Mouse (Mus musculus): Measurements from ENCODE around the gene Casr.

The Casr gene

DNA sequence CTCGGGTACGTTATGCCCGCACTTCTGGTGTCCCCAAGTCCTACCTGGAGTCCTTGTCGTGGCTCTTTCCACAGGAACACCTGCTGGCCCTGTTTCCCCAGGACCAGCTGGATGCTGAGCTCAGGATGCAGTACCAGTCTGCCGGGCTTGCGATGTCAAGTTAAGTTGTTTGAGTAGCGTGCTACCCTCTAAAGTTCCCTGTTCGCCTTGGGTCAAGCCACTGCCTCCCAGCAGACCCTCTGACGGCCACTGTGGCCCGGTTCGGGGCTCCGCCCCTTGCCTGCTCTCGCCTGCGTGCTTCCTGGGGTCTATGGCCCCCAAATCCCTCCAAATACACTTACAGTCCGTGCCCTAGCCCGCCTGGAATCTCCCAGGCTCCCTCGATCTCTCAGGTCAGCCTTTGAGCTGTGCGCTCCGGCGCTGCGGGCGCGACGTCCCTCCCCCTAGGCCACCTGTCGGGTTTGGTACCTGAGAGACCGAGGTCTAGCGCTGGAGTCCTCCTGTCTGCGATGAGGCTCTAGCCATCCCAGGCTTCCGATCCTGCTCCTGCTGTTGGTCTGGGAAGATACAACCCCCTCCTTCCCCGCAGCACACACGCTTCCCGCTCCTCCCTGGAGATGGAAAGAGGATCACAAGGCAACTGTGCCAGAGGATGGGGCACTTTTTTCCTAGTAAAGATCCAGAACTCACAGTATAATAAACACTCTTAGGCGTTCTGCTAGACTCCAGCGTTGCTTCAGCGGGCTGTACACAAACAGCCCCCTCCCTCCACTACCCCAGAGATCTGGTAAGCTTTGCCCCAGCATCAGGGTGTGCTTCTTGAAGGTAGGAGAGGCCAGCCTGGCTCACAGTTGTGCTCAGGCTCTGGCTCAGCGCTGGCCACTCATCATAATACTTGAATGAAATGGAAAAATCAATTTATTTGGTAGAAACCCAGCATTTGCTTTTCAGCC is at the start of gene Casr:
Casr (minus strand) TSS at position 756 of the 953 bp plus-strand sequence.
- no peak for DNase-seq (ENCODE audit: low spot score)

- DNase-seq (ENCODE audit: low spot score), result no peak
Measured at GRCm38 (mm10) chr16:36602632-36603031, 40.7 kb upstream of the Casr start.

DNA sequence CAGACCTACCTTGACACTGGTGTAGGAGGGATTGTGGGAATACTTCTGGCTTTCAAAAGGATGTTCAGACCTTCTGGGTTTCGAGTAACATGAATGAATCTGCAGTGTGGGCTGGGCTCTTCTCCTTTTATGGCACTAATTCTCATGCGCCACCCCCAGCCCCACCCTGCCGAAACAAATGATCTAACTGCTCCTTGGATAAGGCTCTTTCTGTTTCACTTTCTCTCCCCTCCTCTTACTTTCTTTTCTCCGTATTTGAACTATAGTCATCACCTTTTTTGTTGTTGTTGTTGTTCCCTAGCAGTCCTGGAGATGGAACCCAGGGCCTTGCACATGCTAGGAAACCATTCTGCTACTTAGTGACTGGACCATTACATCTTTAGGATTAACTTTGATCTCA is 36.3 kb upstream of the Casr start:
- peak; percentile 3 for DNase-seq (ENCODE audit: low spot score)

GRCm38 (mm10) chr16:36596671-36597410 is 34.9 kb upstream of the Casr start:
- no peak for DNase-seq (ENCODE audit: low spot score)

- no peak for DNase-seq (ENCODE audit: low spot score)
Measured at GRCm38 (mm10) chr16:36589898-36590297, 28.0 kb upstream of the Casr start.

DNA sequence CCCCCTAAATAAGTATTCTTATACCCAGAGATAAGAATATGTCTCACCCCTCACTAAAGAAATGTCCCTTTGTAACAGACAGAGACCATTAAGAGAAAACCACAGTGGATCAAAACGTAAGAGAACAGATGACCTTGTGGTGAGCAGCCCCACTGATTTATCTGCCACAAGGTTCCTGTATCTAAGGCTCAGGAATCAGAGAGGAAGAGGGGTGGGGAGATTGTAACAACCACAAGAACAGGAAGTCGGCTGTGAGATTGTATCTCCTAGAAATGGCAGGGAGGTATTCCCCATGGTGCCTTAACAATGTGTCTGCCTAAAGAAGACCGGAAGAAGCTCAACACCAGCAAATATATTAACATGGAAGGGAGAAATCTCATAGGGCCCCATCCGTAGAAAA is 26.0 kb upstream of the Casr start:
- no peak for DNase-seq (ENCODE audit: low spot score)

- DNase-seq (ENCODE audit: low spot score), result no peak
Measured at GRCm38 (mm10) chr16:36582073-36582472, 20.1 kb upstream of the Casr start.

DNA sequence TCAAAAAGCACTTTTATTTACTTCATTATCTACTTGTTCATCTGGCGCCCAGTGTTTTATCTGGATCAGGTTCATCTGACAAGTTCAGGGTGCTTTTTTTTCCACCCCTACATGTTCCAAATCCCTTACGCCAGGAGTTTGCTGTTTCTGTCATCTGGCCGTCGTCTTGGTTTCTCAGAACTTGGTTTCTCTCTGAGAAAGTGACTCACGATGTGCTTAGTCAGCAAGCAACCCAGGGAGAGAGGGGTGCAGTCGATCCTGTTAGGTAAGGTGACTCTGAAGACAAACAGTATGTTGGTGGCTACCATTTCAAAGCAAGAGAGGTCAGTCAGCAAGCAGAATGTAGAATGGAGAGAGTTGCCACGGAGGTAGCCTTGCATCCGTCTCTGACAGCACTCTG is 10.0 kb upstream of the Casr start:
- no peak for DNase-seq (ENCODE audit: low spot score)

- no peak for DNase-seq (ENCODE audit: low spot score)
Measured at GRCm38 (mm10) chr16:36559573-36559972, 2.4 kb downstream of the Casr start.

GRCm38 (mm10) chr16:36555672-36556165 is 6.2 kb downstream of the Casr start:
- DNase-seq (ENCODE audit: low spot score), result no peak

- DNase-seq (ENCODE audit: low spot score), result no peak
Measured at GRCm38 (mm10) chr16:36553624-36554023, 8.3 kb downstream of the Casr start.

DNA sequence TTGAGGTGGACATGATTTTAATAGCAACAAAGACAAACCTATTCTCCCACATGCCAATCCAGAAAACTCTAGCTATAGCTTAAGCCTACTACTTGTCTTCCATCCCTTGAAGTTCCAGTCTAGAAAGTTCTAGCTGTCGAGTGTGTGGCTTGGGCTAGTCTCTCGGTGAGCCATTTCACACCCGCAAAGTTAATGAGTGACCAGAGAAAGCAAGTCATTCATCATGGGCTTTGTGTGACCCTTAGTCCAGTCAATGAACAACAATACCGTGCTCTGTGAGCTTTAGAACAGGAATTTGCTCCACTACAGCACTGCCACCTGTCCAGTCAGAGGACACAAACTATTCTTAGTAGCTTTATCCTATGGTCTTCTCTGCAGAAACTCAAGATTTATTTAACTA is 16.6 kb downstream of the Casr start:
- no peak for DNase-seq (ENCODE audit: low spot score)

- DNase-seq (ENCODE audit: low spot score), result no peak
Measured at GRCm38 (mm10) chr16:36543091-36543490, 18.9 kb downstream of the Casr start.

DNA sequence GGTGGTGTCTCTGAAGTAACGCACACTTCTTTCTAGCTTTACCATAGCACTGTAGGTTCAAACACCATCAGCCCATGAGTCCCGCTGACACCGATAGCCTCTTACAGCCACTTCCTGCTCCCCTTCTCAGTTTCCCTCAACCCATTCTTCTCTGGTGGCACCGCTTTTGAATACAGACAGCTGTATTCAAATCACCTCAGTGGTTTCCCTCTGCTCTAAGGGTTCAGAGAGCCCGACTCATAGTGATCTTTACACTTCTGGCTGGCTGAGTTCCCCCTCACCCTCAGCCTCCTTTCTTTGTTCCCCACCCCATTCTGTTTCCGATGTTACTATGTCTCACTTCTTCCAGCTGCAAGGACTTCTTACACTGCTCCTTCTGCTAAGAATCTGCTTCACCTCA is 21.1 kb downstream of the Casr start:
- DNase-seq (ENCODE audit: low spot score), result no peak

DNA sequence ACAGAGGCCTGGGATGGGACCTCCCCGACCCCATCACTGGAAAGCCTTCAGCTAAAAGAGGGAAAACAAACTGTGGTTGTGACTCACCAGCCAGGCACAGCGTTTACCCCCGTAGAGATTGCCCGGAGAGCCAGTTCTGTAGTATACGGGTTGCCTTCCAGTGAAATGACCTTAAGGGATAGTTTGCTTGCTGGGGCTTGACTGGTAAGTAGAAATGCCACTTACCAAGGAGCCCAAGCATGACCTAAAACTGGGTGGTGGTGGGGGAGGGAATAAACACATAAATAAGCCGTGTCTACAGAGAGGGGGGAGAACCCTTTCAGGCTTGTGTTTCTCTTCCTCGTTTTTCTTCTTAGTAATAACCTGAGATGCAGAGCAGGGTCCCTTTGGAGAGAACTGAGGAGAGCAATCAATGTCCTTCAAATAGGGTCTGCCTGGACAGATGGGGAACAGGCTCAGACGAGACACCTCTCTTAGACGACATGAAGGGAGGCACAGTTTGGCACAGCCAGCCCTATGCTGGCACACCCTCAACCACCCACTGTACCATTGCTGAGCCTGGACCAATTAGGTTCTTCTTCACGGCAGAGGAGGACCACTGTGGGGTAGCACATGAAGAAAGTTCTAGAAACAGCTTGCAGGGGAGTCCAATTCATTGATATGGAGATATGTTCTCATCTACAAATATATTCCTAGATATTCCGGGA is 28.8 kb downstream of the Casr start:
- DNase-seq (ENCODE audit: low spot score), result no peak

DNA sequence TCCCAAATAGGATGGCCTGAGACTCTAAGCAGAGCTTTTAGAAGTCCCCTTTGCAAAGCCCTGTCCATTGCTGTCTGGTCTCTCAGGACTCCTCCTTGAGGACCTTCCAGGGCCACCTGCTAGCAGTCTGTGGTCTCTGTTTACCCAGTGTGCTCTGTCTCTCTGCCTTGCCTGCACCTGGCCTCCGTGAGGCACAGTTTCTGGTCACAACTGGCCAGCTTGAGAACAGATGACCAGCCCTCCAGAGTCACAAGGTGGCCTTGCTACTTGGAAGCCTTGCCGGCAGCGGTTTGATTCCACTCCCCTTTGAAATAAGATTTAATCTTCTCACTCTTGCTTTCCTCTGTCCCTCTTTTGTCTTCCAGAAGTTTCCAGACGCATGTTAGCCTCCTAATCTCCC is 29.9 kb downstream of the Casr start:
- DNase-seq (ENCODE audit: low spot score), result no peak

GRCm38 (mm10) chr16:36531630-36532029 is 30.3 kb downstream of the Casr start:
- no peak for DNase-seq (ENCODE audit: low spot score)

DNA sequence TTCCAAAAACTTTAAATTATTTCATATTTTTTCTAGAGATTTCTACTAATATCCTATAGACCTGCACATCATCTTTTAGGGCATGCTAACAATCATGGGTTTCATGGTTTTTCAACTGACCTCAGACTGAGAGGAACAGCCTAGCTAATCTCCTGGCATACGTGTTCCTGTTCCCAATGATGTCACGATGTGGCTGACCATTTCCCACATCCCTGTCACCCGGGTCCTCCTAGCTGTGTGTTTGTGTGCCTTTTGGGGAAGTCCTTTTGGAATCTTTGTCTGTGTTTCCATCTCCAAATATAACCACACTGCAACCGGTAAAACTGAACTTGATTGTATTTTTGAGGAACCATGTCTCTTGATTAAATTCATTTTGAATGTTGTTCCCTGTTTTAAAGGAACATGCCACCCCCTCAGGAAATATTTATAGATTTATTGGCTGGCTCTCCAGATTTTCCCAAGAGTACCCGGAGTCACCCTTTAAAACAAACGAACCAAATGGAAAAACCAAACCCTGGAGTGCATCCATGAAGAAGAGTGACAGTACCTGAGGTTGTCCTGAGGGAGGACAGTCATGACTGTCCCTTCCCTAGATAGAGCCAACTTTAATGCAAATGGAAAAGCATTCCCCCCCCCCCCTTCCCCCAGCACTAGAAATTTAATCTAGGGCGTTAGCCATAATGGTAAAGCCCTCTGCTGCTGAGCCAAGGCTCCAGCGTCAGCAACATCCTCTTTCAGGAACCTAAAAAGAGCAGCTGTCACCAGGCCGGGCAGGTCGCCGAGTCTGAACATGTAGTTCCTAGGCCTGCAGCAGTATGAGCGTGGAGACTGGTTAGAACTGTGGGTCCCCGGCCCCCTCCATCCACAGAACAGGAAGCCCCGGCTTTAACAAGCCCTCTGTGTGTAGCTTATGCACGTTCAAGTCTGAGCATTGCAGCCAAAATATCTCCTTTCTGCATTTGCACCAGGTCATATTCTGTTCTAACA is 31.1 kb downstream of the Casr start:
- no peak for DNase-seq (ENCODE audit: low spot score)

GRCm38 (mm10) chr16:36528822-36529221 is 33.1 kb downstream of the Casr start:
- no peak for DNase-seq (ENCODE audit: low spot score)

DNA sequence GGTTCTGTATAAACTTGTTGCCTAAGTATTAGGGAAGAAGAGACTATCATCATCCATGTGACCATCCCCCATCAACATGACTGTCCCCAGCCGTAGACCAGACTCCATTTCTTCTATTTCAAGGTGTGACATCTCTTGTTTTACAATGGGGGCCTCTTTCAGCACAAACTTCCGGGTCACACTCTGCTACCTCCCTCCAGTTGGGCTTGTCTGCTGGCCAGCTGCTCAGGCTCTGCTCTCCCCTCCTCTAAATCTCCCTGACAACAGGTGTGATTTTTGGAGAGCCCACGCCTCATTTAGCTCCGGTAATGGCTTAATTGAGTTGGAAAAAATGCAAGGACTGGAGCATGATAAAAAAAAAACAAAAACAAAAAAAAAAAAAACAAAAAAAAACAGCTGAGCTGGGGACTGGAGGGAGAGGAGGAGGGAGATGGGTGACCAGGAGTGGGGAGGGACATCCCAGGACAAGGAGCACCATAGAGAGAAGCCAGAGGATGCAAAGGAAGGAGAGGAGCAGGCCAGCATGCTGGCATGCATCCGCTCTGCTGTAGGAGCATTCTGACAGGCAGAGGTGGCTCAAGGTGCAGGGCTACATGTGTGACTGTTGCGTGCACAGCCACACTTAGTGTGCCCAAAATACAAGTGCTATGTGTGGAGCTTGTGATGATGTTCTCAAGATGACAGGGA is 35.2 kb downstream of the Casr start:
- no peak for DNase-seq (ENCODE audit: low spot score)

GRCm38 (mm10) chr16:36523095-36523494 is 38.8 kb downstream of the Casr start:
- no peak for DNase-seq (ENCODE audit: low spot score)

Data from spleen, adult 12 weeks (tissue).